Mouse (Mus musculus) pancreas, adult 10 weeks (tissue): ENCODE measurements around the gene Bri3. TPM values are rescaled to one million over a fixed set of nuclear protein-coding genes. Genes with fewer than 3 reads are reported as not detected.

Experiments used
- polyA plus RNA-seq: library from polyadenylated mRNA; stranded (reverse); fragments of 350-450 nt; fragmentation: Illumina TruSeq; extraction: RNeasy Lipid Tissue Mini Kit (QIAGEN cat#74804); gene quantifications from one replicate; pipeline ENCODE4 v1.2.3, GENCODE M21; 2015; ENCODE audit warnings: low read depth, low replicate concordance; ENCODE audit not compliant: insufficient read depth

Gene Bri3
- polyA plus RNA-seq, result 37.9 TPM

GRCm38 (mm10) chr5:144243901-144244487 lies at the start of gene Bri3:
Gene Bri3, plus strand, starts transcription at chr5:144244437.

GRCm38 (mm10) chr5:144223503-144223862 lies 20.8 kb upstream of the Bri3 start, which contains the start of gene Tecpr1:
Gene Tecpr1, minus strand, starts transcription at chr5:144223615.

GRCm38 (mm10) chr5:144357881-144358591 lies 113.8 kb downstream of the Bri3 start, which contains the start of gene Baiap2l1:
Gene Baiap2l1, minus strand, starts transcription at chr5:144358112.

Other genes with a start within 250 kb of the Bri3 start
- gene Ccz1, start 229.6 kb upstream of the Bri3 start, polyA plus RNA-seq, result 13.2 TPM
- gene Ocm, start 217.8 kb upstream of the Bri3 start, polyA plus RNA-seq, result not detected
- 4.6 TPM for gene Lmtk2, start 144.0 kb upstream of the Bri3 start, polyA plus RNA-seq
- gene Bhlha15, start 54.2 kb upstream of the Bri3 start, polyA plus RNA-seq, result 55.1 TPM
- gene Tecpr1, start 20.8 kb upstream of the Bri3 start, polyA plus RNA-seq, result 8.5 TPM
- 8.8 TPM for gene Baiap2l1, start 113.7 kb downstream of the Bri3 start, polyA plus RNA-seq